Mouse (Mus musculus) C2C12 (cell line): ENCODE data around the gene Supt3. TPM values are rescaled to one million over a fixed set of nuclear protein-coding genes. Genes with fewer than 3 reads are reported as not detected.

Source experiments
- H3K27me3 ChIP-seq: one replicate; pipeline ENCODE4 v1.6.1; 2011; ENCODE audit not compliant: control insufficient read depth, insufficient read depth, insufficient read length
- H3K36me3 ChIP-seq: one replicate; pipeline ENCODE4 v1.6.1; 2011; ENCODE audit not compliant: control insufficient read depth, insufficient read depth
- H3K4me3 ChIP-seq: one replicate; pipeline ENCODE4 v1.5.1; 2011; ENCODE audit warnings: mild to moderate bottlenecking, control low read depth; ENCODE audit not compliant: poor library complexity, insufficient read depth, severe bottlenecking
- H3K79me2 ChIP-seq: one replicate; pipeline ENCODE4 v1.6.1; 2011; ENCODE audit not compliant: control insufficient read depth, insufficient read depth
- H3K79me3 ChIP-seq: one replicate; pipeline ENCODE4 v1.6.1; 2011; ENCODE audit warnings: low read depth, control low read depth
- H3ac ChIP-seq: one replicate; pipeline ENCODE3; 2011; ENCODE audit warnings: low read depth; ENCODE audit not compliant: control insufficient read depth, insufficient read length
- CEBPB ChIP-seq: IDR thresholded peaks from one replicate; pipeline ENCODE4 v1.6.1; 2011; ENCODE audit warnings: low read depth, mild to moderate bottlenecking, control low read depth, moderate library complexity
- CTCF ChIP-seq: IDR thresholded peaks from one replicate; pipeline ENCODE4 v1.5.1; 2011; ENCODE audit not compliant: control insufficient read depth, insufficient read depth, insufficient read length
- FOSL1 ChIP-seq: IDR thresholded peaks from one replicate; pipeline ENCODE4 v1.8.0; 2011; ENCODE audit warnings: mild to moderate bottlenecking, low read length; ENCODE audit not compliant: poor library complexity, insufficient read depth, severe bottlenecking
- MAX ChIP-seq: IDR thresholded peaks from one replicate; pipeline ENCODE4 v1.6.1; 2011; ENCODE audit warnings: mild to moderate bottlenecking, control low read depth
- MYOD1 ChIP-seq: IDR thresholded peaks from one replicate; pipeline ENCODE4 v1.6.1; 2011; ENCODE audit warnings: low read depth; ENCODE audit not compliant: control insufficient read depth, insufficient read length
- MYOG ChIP-seq: IDR thresholded peaks from one replicate; pipeline ENCODE4 v1.6.1; 2011; ENCODE audit not compliant: control insufficient read depth, insufficient read length; ENCODE audit errors: extremely low read depth
- USF1 ChIP-seq: IDR thresholded peaks from one replicate; pipeline ENCODE4 v1.6.1; 2011; ENCODE audit warnings: low read depth, mild to moderate bottlenecking, control low read depth, moderate library complexity
- polyA plus RNA-seq: library from polyadenylated mRNA; unstranded; fragments of >200 nt; fragmentation: generic; extraction: Trizol; gene quantifications from one replicate; pipeline ENCODE4 v1.2.1, GENCODE M21; 2012; ENCODE audit warnings: missing spikeins

The Supt3 gene
- polyA plus RNA-seq, 1 experiment, result 18.1 TPM

DNA sequence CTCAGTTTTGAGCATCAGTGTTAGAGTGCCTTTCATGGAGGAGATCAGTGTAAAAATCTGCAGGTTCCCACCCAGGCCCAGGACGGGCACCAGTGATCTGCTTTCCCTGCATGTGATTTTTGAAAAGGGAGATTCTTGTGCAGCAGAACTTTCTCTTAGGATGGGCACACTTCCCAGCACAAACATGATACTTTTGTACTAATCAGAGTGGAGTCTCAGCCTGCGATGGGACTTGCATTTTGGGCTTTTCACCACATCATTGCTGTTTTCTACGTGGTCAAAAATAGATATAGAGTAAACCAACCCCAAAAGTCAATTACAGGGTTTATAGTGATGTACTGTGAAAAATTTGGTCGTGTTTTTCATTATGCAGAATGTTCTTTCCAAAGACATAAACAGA is 65.2 kb downstream of the Supt3 start:
- Histone ChIP-seq H3K4me3 (no peak overlapping the region), H3ac (no peak overlapping the region), H3K79me2 (no peaks in the 10 kb centered on the region), H3K27me3 (no peaks in the 10 kb centered on the region), H3K79me3 (peaks cover 2% of the 10 kb centered on the region), H3K36me3 (no peaks in the 10 kb centered on the region)
- TF ChIP-seq CEBPB (no peak), FOSL1 (no peak), MYOG (no peak), USF1 (no peak), MYOD1 (no peak), CTCF (no peak), MAX (no peak)

DNA sequence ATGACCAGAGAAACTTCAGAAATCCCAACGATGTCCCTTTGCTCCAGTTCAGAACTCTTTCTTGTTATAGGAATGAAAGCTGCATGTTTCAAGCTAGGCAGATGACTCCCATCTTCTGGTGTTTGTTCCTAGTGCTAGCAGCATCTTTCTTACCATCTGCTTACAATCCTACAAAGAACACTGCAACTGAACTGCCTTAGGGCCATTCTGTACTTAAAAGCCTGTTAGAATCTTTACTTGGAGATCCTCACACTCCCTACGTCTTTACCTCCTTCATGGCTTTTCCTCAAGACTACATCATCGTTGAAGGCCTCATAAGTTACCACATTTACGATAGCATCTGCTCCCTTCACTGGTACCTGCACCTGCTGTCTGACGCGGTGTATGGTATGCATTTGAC is 86.2 kb downstream of the Supt3 start:
- Histone ChIP-seq H3K36me3 (no peaks in the 10 kb centered on the region), H3K27me3 (no peaks in the 10 kb centered on the region), H3K79me3 (peaks cover 2% of the 10 kb centered on the region), H3K79me2 (no peaks in the 10 kb centered on the region), H3ac (no peak overlapping the region), H3K4me3 (no peak overlapping the region)
- TF ChIP-seq CEBPB (no peak), MYOG (no peak), CTCF (no peak), MYOD1 (no peak), FOSL1 (no peak), USF1 (no peak), MAX (no peak)

DNA sequence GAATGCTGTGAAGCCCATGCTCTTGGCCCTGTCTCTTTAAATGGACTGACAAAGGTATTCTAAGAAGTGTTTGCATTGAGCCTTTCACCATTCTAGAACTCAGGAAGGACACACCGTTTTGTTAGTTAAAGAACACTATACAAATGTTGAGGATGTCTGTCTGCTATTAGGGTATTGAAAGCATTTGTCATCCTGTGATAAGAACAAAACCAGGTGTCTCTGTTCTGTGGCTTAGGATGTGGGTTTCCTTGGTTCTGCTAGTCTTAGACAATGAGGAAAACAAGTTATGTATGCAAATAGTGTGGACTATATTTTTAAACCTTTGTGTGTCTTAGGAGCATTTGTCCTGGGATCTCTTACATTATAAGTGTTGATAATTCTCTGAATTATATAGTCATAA is 116.6 kb downstream of the Supt3 start:
- no peaks in the 10 kb centered on the region for H3K79me2 ChIP-seq
- no peaks in the 10 kb centered on the region for H3K36me3 ChIP-seq
- TF ChIP-seq MYOG, result no peak
- no peak for TF ChIP-seq CEBPB
- TF ChIP-seq USF1, result no peak
- H3K79me3 ChIP-seq, result peaks cover 1% of the 10 kb centered on the region
- H3K27me3 ChIP-seq, result no peaks in the 10 kb centered on the region
- no peak overlapping the region for H3ac ChIP-seq
- H3K4me3 ChIP-seq, result no peak overlapping the region

DNA sequence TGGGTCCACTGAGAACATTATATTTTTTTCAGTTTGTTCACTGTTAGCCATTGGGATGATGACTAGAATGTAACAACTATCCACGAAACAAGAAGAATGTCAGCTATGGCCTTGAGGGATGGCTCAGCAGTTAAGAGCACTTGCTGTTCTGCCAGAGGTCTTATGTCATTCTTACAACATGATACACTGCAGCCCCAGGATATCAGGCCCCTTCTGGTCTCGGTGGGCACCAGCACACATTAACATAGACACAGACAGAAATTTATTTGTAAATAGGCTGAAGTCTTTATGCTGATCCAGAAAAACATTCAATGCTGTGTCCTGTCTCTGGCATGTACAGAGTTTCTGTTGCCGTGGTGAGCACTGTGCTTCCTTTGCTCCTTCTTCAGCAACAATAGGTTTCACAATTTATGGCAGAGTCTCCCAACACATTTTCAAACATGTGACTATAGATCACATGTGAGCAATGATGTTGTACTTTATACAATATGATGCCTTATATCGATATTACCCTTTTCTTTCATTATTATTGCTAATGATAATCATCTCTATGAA is 166.7 kb downstream of the Supt3 start:
- Histone ChIP-seq H3K79me3 (no peaks in the 10 kb centered on the region), H3K79me2 (no peaks in the 10 kb centered on the region), H3K36me3 (no peaks in the 10 kb centered on the region), H3K27me3 (no peaks in the 10 kb centered on the region), H3ac (no peak overlapping the region), H3K4me3 (no peak overlapping the region)
- no peak for TF ChIP-seq CEBPB
- TF ChIP-seq MAX, result no peak
- TF ChIP-seq FOSL1, result no peak
- no peak for TF ChIP-seq MYOD1
- no peak for TF ChIP-seq MYOG
- TF ChIP-seq CTCF, result no peak
- TF ChIP-seq USF1, result no peak

DNA sequence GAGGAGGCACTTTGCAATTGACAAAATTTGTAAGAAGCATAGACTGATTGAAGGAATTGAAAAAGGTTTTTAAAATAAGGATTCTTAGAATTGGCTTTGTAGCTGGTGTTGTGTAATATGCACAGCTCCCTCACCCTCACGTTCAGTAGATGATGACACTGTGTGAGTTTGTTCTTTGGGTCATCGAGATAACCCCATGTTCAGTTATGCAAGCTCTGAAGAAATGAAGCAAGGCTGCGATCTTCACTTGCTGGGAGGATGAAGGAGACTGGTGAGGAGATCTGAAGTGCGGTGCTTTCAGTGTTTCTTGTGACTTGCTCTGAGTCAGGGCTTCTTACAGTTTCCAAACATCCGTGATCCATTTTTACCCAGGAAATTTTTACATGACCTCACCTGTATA is 168.4 kb downstream of the Supt3 start:
- no peak overlapping the region for H3K4me3 ChIP-seq
- H3ac ChIP-seq, result no peak overlapping the region
- no peaks in the 10 kb centered on the region for H3K36me3 ChIP-seq
- H3K79me2 ChIP-seq, result no peaks in the 10 kb centered on the region
- TF ChIP-seq MYOD1 (no peak), FOSL1 (no peak), MYOG (no peak), USF1 (no peak), CTCF (no peak), MAX (no peak), CEBPB (no peak)
- no peaks in the 10 kb centered on the region for H3K79me3 ChIP-seq
- H3K27me3 ChIP-seq, result no peaks in the 10 kb centered on the region

DNA sequence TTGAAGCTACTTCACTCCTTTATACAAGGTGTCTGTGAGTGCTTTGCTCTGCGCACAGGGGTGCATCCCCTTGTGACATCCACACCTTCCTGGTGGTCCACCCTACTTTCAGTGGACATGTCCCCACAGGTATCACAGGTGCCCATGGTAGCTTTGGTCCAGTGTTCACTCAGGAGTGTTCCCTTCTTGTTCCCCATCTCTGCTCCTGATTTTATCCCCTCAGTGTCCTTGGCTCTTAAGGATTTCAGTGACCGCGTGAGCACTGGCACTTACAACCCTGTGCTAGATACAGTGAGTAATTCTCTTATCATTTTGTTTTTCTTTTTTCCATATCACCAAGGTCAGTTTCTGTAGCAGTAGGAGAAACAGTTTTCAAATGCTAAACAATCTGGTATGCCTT is 171.4 kb downstream of the Supt3 start:
- no peak for TF ChIP-seq MYOD1
- TF ChIP-seq USF1, result no peak
- TF ChIP-seq CTCF, result no peak
- TF ChIP-seq CEBPB, result no peak
- no peak for TF ChIP-seq MAX
- TF ChIP-seq FOSL1, result no peak
- TF ChIP-seq MYOG, result no peak

More for the DNA sequence above, 171.4 kb downstream of the Supt3 start:
- H3K36me3 ChIP-seq, result no peaks in the 10 kb centered on the region
- no peaks in the 10 kb centered on the region for H3K27me3 ChIP-seq
- no peak overlapping the region for H3ac ChIP-seq
- H3K79me2 ChIP-seq, result no peaks in the 10 kb centered on the region
- H3K79me3 ChIP-seq, result no peaks in the 10 kb centered on the region
- H3K4me3 ChIP-seq, result no peak overlapping the region
